Mouse (Mus musculus): ENCODE data around the gene Gk5.

The Gk5 gene

DNA sequence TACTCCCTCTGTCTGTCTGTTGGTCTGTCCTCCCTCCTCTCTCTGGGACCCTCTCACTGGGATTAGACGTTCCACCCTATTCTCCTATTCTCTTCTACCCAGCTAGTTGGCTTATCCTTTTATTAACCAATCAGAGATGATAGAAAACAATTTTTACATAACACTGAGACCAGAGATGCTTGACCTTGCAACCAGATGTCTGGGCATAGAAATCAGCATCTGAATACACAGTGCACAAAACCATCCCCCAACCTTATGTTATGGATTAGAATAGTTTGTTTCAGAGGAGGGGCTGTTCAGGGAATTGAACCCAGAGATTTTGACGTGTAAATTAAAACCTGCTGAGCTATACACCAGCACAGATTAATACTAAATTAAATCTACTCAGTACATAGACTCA lies 111.1 kb downstream of the Gk5 start:
- no peak for DNase-seq

Measured in cerebellum, adult 9-10 months (tissue).